Comparison of ENCODE assay signal across 23 mouse cellular contexts in genomic region chr19:24793545-24794139, GRCm38 (mm10).
DNase-seq lines count a peak whose midpoint lies in the region; ATAC-seq and TF ChIP-seq lines count a peak whose summit lies in the region.
"Had no signal": no experiment of that assay in that cellular context is flagged by ENCODE, and none has a peak within 500 bp of the region (broad histone marks: within the 10 kb centered on the region; RNA-seq: fewer than 3 reads in every experiment).

No protein-coding gene starts in this region.

- TF ChIP-seq RAD21 in MEL (IDR thresholded peaks at IDR 0.05; ENCODE audit: low read depth, low read length): no peak

- 0 out of 2 replicates have a peak, but pooled peaks have one; percentile 25 for ATAC-seq in heart, embryonic 11.5 days (replicated peaks; ENCODE audit: insufficient number of reproducible peaks, low FRiP score, low TSS enrichment)
- no peak for ATAC-seq in heart, postnatal 0 days (ENCODE audit: insufficient read depth, low read depth)
- ATAC-seq in liver, embryonic 16.5 days (ENCODE audit: low read depth): peak; percentile 49
- ATAC-seq: hindbrain, postnatal 0 days; intestine, postnatal 0 days; midbrain, embryonic 16.5 days had no signal

- H3K4me1 ChIP-seq in heart, embryonic 11.5 days (ENCODE audit: control insufficient read depth, insufficient read depth, low read length): peaks cover 22% of the 10 kb centered on the region
- H3K4me1 ChIP-seq in MEL (ENCODE audit: control insufficient read depth in 1 of 2, insufficient read depth in 2 of 2, low read length in 2 of 2): peaks cover 2 to 9% of the 10 kb centered on the region in 2 experiments; a peak in 3 of 4 replicates
- peaks cover 18% of the 10 kb centered on the region for H3K4me1 ChIP-seq in heart, postnatal 0 days (ENCODE audit: control insufficient read depth, insufficient read depth)
- peaks cover 25% of the 10 kb centered on the region for H3K4me1 ChIP-seq in liver, embryonic 16.5 days (ENCODE audit: control insufficient read depth, low read depth, low read length)
- H3K4me1 ChIP-seq: megakaryocyte, embryonic 14.5 days had no signal

- no peaks in the 10 kb centered on the region for H3K27me3 ChIP-seq in heart, embryonic 11.5 days (ENCODE audit: control insufficient read depth, insufficient read depth, low read length)
- H3K27me3 ChIP-seq in MEL (ENCODE audit: control insufficient read depth in 1 of 2, insufficient read depth in 2 of 2, low read length in 2 of 2): no peaks in the 10 kb centered on the region
- H3K27me3 ChIP-seq in heart, postnatal 0 days (ENCODE audit: control insufficient read depth, insufficient read depth, low read length): no peaks in the 10 kb centered on the region
- no peaks in the 10 kb centered on the region for H3K27me3 ChIP-seq in liver, embryonic 16.5 days (ENCODE audit: control insufficient read depth, insufficient read depth, low read depth, low read length)
- H3K27me3 ChIP-seq: embryonic facial prominence, embryonic 13.5 days; kidney, embryonic 15.5 days had no signal

- peak overlapping the region; percentile 78 for H3K27ac ChIP-seq in heart, embryonic 11.5 days (ENCODE audit: low read depth, low read length)
- H3K27ac ChIP-seq in MEL (ENCODE audit: control insufficient read depth, low read depth, low read length): no peak overlapping the region
- H3K27ac ChIP-seq in heart, postnatal 0 days (ENCODE audit: low read depth): 0 out of 2 replicates have a peak overlapping the region, but pooled peaks have one; percentile 20
- H3K27ac ChIP-seq in liver, embryonic 16.5 days (ENCODE audit: low read length): peak overlapping the region; percentile 75
- H3K27ac ChIP-seq: embryonic facial prominence, embryonic 13.5 days; hindbrain, postnatal 0 days; kidney, embryonic 15.5 days; left cerebral cortex, adult 2 months had no signal

- H3K9ac ChIP-seq in heart, embryonic 11.5 days (ENCODE audit: low read depth, low read length): peak overlapping the region; percentile 39; the same call in 1 of the 2 replicates
- H3K9ac ChIP-seq in MEL (ENCODE audit: control insufficient read depth, low read depth, low read length, poor library complexity, severe bottlenecking): no peak overlapping the region; the same call in 1 of the 2 replicates
- H3K9ac ChIP-seq in heart, postnatal 0 days (replicated peaks; ENCODE audit: low read depth, low read length): no peak overlapping the region
- peak overlapping the region; percentile 4; the same call in 1 of the 2 replicates for H3K9ac ChIP-seq in liver, embryonic 16.5 days (ENCODE audit: low read depth, low read length)
- H3K9ac ChIP-seq: embryonic facial prominence, embryonic 13.5 days; kidney, embryonic 15.5 days had no signal

- TF ChIP-seq CTCF in MEL (IDR thresholded peaks at IDR 0.05 in 2 of 3, conservative IDR thresholded peaks at IDR 0.05 in 1 of 3; ENCODE audit: control insufficient read depth in 1 of 3, insufficient read depth in 1 of 3, low read depth in 2 of 3, low read length in 3 of 3, poor library complexity in 1 of 3, severe bottlenecking in 1 of 3): no peak
- TF ChIP-seq CTCF in heart, postnatal 0 days (IDR thresholded peaks at IDR 0.05; ENCODE audit: low read depth): no peak

- H3K4me3 ChIP-seq in heart, embryonic 11.5 days (ENCODE audit: low read depth, low read length): no peak overlapping the region
- H3K4me3 ChIP-seq in MEL (ENCODE audit: control insufficient read depth in 1 of 2, insufficient read depth in 1 of 2, low read depth in 2 of 2, low read length in 2 of 2): peak overlapping the region; percentile 38 to 41
- H3K4me3 ChIP-seq in heart, postnatal 0 days (ENCODE audit: low read depth, low read length): no peak overlapping the region
- H3K4me3 ChIP-seq in liver, embryonic 16.5 days (ENCODE audit: low read depth, low read length): no peak overlapping the region
- H3K4me3 ChIP-seq: embryonic facial prominence, embryonic 13.5 days; gastrocnemius, adult 2 months; kidney, embryonic 15.5 days; left cerebral cortex, adult 2 months; megakaryocyte, embryonic 14.5 days had no signal

- TF ChIP-seq EP300 in MEL (IDR thresholded peaks at IDR 0.05; ENCODE audit: low read depth in 1 of 2, low read length in 2 of 2): no peak
- no peak for TF ChIP-seq EP300 in heart, postnatal 0 days (IDR thresholded peaks at IDR 0.05; ENCODE audit: low read depth)

- TF ChIP-seq POLR2A in MEL (IDR thresholded peaks at IDR 0.05; ENCODE audit: control insufficient read depth in 1 of 2, insufficient read depth in 1 of 2, low read depth in 1 of 2, low read length in 2 of 2, poor library complexity in 1 of 2): no peak

- WGBS in heart, embryonic 11.5 days (ENCODE audit: insufficient replicate concordance): 32% methylated on average over 9 of the region's 9 CpGs
- WGBS in heart, postnatal 0 days: 41% methylated on average over 9 of the region's 9 CpGs
- 27% methylated on average over 9 of the region's 9 CpGs for WGBS in liver, embryonic 16.5 days (ENCODE audit: insufficient replicate concordance)

- no peaks in the 10 kb centered on the region for H3K9me3 ChIP-seq in heart, embryonic 11.5 days (replicated peaks; ENCODE audit: control insufficient read depth, low read length)
- H3K9me3 ChIP-seq in MEL (replicated peaks; ENCODE audit: insufficient read depth, low read length): no peaks in the 10 kb centered on the region
- no peaks in the 10 kb centered on the region for H3K9me3 ChIP-seq in heart, postnatal 0 days (replicated peaks; ENCODE audit: control insufficient read depth, low read length)
- H3K9me3 ChIP-seq in liver, embryonic 16.5 days (replicated peaks; ENCODE audit: control insufficient read depth, low read length): no peaks in the 10 kb centered on the region
- H3K9me3 ChIP-seq: embryonic facial prominence, embryonic 13.5 days; kidney, embryonic 15.5 days; megakaryocyte, embryonic 14.5 days had no signal

- no peaks in the 10 kb centered on the region for H3K79me2 ChIP-seq in MEL (ENCODE audit: control insufficient read depth, insufficient read depth, low read length, poor library complexity)

- no peaks in the 10 kb centered on the region for H3K36me3 ChIP-seq in heart, embryonic 11.5 days (ENCODE audit: control insufficient read depth, insufficient read depth, low read length)
- H3K36me3 ChIP-seq in MEL (ENCODE audit: control insufficient read depth in 1 of 2, insufficient read depth in 2 of 2, low read length in 2 of 2): peaks cover 0 to 3% of the 10 kb centered on the region in 2 experiments; a peak in 2 of 4 replicates
- no peaks in the 10 kb centered on the region for H3K36me3 ChIP-seq in heart, postnatal 0 days (replicated peaks; ENCODE audit: control insufficient read depth, insufficient read depth, low read length)
- H3K36me3 ChIP-seq in liver, embryonic 16.5 days (ENCODE audit: control insufficient read depth, insufficient read depth): no peaks in the 10 kb centered on the region
- H3K36me3 ChIP-seq: embryonic facial prominence, embryonic 13.5 days; kidney, embryonic 15.5 days had no signal

- no peak for DNase-seq in heart, postnatal 4 days
- DNase-seq in MEL (ENCODE audit: low read depth, low spot score): peak; percentile 42
- DNase-seq in heart, postnatal 0 days (ENCODE audit: low spot score): no peak
- DNase-seq in cerebellum, postnatal 10 days: no peak
- DNase-seq in lung, postnatal 4 days: no peak
- DNase-seq: B cell, adult 2 months; cerebellum, adult 8-10 months; gastrocnemius, adult 2 months; kidney, postnatal 4 days; layer of hippocampus, adult 9-11 months; left cerebral cortex, postnatal 4 days; right cerebral cortex, postnatal 14 days; spleen, adult 18-20 months; thymus, postnatal 4 days had no signal

- H3K4me2 ChIP-seq in heart, embryonic 11.5 days: peak overlapping the region; percentile 25
- no peak overlapping the region for H3K4me2 ChIP-seq in heart, postnatal 0 days (ENCODE audit: low read depth, low read length)
- H3K4me2 ChIP-seq in liver, embryonic 16.5 days (ENCODE audit: low read depth, low read length): peak overlapping the region; percentile 39
- H3K4me2 ChIP-seq: embryonic facial prominence, embryonic 13.5 days; kidney, embryonic 15.5 days had no signal

TF ChIP-seq in MEL, 35 proteins besides CTCF, POLR2A, EP300 and RAD21:
- TF ChIP-seq MXI1 (IDR thresholded peaks at IDR 0.05; ENCODE audit: low read depth, low read length) (no peak), GATA1 (IDR thresholded peaks at IDR 0.05; ENCODE audit: low read depth, low read length) (no peak), MAX (IDR thresholded peaks at IDR 0.05; ENCODE audit: low read length) (no peak), RCOR1 (IDR thresholded peaks at IDR 0.05; ENCODE audit: low read depth, low read length) (no peak), ZNF384 (IDR thresholded peaks at IDR 0.05; ENCODE audit: low read depth, low read length) (no peak), JUND (IDR thresholded peaks at IDR 0.05; ENCODE audit: low read depth, low read length) (no peak), MEF2A (IDR thresholded peaks at IDR 0.05; ENCODE audit: extremely low read depth, insufficient replicate concordance, low read depth, low read length, poor library complexity, severe bottlenecking) (no peak), TCF12 (IDR thresholded peaks at IDR 0.05; ENCODE audit: low read depth, low read length) (no peak)

Comparison
In these comparisons a context has a peak if more than half of its experiments do, and no peak if none do; other contexts are left out.
1. H3K9ac ChIP-seq: peak in heart, embryonic 11.5 days (single experiment) and liver, embryonic 16.5 days (single experiment); none in MEL (single experiment) and heart, postnatal 0 days (single experiment).
2. H3K4me3 ChIP-seq: peak in MEL (2 of 2); none in heart, embryonic 11.5 days (single experiment), heart, postnatal 0 days (single experiment) and liver, embryonic 16.5 days (single experiment).